Mouse (Mus musculus) kidney, postnatal 10 days (tissue): Measurements from ENCODE around the gene Gjc2.
"Not testable (repeated sequence)": the region's sequence is repeated elsewhere in the genome, so short reads cannot be mapped to it uniquely, and the experiment has no call there.

Experiments used
- DNase-seq: peaks from one replicate; pipeline ENCODE4 v3.0.0; 2021; ENCODE audit warnings: mixed read lengths

The Gjc2 gene

DNA sequence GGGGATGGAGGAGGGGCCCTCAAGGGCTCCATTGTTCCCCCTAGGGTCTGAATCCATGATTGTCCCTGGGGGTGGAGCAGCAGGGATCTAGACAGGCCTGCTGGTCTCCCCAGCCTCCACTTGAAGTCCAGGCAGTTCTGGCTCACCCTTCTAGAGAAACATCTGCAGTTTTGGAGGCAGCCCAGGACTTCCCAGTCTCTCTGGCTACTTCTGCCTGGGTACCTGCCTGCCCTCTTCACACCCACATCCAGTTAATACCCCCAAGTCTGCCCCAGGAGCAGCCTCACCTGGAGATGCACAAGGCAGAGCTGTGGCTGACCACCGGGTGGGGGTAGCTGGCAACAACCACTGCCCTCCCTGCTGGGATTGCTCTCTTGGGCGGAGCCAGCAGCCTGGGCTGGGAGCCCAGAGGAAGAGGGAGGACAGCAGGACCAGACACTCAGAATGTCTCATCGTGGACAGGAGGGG lies at the start of gene Gjc2:
Gjc2 (minus strand) TSS at position 350 of the 468 bp plus-strand sequence.
- peak; percentile 82 for DNase-seq

DNA sequence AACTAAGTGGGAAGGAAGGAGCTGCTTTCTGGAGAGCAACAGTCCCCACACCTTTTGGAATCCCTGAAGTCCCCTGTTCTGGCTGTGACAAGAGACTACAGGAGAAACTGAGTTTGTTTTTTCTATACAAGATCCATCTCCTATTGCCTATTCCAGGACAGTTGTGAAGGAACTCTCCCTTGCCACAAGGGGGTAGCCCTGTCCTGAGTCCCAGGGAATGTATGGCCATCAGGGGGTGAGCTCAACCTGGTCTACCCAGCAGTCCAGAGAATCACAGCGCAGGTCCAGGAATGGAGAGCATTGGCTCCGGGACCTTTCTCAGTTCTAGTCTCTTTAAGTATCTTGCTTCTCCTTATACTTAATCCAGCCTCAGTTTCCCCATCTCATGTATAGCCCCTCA lies 49.8 kb upstream of the Gjc2 start:
- no peak for DNase-seq

DNA sequence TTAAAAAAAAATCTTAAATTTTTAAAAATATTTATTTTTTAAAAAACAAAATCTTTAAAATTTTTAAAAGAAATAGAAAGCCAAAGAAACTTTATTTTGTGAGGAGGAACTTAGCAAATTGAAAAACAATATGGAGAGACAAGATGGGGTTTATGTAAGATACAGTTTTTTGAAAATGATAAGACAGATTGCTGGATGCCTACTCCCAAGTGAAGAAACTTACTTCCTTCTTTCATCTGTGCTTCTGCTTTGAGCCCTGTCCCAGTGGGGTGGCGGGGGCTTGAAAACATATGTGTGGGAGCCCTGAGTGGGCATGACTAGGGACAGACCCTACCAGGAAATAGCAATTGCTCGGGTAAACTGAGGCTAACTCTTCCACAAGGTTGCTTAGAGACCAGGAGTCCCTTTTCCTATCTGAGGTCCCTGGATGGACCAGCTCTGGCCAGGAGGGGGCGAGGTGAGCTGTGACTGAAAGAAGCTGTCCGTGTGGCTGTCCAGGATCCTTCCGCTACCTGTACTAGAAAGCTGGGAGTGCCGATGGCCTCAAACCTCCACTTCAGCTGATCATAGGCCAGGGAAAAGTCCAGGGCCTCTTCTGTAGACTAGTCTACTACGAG lies 47.2 kb upstream of the Gjc2 start:
- DNase-seq = peak; percentile 84

DNA sequence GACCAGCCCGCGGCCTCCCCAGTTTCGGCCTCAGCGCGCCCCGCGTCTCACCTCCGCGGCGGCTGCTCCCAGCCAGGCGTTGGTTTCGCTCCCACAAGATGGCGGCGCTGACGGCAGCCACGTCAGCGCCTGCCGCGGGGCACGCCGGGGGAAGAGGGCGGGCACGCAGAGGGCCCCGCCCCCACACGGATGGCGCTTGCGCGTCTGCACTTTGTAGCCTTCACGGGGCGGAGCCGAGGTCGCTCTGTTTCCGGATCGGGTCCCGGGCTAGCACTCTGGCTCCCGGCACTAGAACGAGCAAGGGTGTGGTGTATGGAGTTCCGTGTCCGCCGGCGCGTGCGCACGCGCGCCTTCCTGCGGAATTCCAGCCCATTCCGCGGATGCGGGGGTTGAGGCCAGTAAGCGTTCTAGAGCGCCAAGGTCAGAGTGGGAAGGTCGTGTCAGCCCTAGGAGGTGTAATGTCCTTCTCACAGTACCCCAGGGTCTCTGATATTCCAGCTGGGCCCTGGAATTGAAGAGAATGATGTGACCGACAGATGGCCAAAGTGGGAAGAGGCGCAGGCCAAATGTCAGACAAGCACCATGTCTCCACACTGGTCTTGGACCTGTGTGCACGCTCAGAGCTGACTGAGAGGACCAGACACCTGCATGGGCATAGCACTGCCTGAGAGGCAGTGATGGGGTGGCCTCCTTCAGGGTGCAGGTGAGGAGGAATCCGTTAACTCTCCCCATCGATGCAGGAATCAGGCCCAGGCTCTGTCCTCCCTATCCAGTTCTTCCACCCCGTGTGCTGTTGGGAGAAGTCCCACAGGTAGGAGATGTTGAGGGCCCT lies 45.3 kb upstream of the Gjc2 start, which contains the start of gene Arf1:
Arf1 (minus strand) TSS at position 149 of the 832 bp plus-strand sequence.
- DNase-seq = peak; percentile 98

DNA sequence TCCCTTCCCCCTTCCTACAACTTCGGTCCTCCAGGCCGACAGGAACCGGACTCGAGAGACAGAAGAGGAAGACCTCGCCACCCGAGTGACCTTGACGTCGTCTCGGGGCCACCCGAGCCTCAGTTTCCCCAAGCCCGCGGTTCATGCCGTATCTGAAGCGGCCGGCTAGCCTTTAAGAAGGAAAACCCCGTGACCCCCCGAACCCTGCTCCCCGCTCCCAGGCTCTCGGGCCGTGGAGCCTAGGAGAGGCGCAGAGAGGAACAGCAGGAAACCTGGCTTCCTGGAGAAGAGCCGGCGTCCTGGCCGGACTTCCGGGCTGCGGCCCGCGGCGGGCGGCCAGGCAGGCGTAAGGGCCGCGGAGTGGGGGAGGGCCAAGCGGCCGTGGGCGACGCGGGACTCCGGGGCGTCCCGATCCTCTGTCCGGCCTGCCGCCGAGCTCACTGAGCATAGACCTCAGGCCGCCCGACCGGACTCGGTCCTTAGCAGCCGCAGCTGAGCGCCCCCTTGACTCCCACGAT lies 44.6 kb upstream of the Gjc2 start:
- DNase-seq = no peak

DNA sequence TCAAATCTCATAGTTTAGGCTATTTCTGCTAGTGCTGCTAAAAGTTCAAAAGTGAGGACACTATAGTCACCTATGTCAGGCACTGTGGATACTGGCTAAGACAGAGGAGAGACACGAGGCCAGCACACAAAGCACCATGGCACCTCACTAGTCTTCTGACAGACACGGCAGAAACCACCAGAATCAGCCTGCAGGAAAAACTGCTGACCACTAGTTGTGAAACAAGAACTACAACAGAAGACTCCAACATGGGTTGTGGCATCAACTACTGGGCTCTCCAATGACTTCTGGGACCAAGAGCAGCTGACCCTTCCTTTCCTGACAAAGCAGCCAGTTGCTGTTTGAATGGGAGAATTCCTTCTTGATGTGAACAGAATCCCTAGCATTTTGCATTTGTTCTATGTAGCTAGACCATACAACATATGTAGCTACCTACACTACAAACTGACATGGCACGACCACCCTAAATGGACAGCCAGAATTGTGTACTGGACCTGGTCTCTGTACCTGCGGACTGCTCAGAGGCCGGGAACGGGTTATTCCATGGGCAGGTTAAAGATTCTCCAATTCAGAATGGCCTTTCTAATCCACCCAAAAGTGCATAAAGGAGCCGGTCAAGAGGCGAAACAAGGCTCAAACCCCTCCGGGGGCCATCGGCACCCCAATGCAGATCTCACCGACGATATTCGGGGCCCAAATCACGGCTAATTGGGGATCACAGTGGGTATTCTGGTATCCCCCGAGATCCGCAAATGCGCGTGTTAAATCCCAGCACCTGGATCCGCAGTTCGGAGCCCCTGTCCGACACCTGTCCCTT lies 44.0 kb upstream of the Gjc2 start:
- peak; percentile 24 for DNase-seq

DNA sequence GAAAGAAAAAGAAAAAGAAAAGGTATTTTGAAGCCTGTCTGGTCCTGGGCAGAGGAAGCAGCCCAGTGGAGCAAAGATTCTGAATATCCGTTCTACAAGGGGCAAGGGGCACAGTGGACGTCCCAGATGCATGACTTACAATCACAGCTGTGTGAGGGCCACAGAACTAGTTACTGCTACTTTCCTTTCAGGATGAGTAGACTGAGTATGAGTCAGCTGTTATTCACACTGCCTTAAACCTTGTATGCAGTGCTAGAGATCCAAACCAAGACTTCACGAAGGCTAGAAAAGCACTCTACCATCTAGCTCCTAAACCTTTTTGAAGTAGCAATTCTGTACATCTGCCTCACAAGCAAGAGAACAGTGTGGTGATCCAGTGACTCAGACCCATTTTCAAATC lies 43.2 kb upstream of the Gjc2 start:
- no peak for DNase-seq

DNA sequence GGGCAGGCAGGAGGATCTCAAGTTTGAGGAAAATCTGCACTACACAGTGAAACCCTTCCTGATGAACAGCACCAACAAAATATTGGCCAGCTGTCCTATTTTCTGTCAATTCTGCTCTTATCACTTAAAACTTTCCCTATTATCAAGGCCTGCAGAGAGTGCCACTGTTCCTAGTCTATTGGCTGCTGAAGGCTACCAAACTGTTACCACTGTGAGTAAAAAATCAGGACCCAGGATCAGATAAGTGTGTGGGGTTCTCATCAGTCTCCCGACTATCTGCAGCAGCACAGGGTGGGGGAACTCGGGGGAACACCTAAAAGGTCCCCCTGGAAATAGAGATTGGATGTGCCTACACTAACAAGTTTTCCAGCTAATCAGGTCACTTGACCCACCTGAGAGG lies 42.2 kb upstream of the Gjc2 start:
- DNase-seq = no peak

DNA sequence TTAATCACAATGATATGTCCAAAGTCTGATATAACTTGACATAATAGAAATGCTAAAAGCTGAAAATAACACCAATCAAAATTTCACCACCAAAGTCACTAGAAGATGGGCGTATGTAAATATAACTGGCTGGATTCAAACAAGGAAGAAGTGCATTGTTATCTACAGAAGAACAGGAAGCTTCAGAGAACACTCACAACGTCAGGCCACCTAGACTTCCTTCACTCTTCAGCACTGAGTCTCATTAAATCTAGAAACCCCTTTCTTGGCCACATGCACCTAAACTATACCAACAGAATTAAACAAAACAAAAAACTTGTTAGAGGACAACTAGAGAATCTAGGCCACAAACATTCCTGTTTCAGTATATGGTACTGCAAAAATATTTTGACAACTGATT lies 41.5 kb upstream of the Gjc2 start:
- DNase-seq = no peak

DNA sequence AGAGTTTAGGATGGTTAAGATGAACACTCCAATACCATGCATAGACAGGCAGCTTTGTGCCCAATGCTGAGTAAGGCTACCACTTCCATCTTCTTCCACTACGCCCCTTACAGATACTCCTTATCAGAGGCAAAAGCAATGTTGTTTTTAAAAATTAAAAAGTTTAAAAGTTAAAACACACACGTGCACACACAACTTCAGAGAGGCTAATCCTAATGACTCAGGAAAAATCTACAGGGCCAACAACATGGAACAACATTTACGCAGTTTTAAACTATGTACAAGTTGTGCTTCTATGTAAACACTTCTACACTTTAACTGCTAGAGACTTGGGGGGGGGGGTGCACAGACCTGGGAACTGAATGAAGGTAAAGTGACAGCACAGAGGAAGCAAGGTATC lies 41.0 kb upstream of the Gjc2 start:
- no peak for DNase-seq

DNA sequence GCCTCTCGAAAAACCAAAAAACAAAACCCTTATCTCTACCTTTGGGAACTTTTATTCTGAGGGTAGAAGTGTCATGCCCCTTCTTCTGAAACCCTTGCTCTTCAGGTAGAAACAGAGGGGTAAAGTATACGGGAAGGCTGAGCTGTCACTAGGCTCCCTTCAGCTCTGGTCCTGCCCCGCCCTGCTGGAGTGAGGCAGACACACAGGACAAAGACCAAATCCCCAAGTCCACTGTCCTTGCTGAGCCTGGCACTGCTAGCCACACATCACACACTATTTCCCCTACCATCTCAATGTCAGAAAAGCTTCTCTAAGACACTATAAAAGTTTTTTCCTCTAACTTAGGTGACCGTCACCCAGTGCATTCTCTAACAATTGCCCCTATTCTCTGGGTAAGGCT lies 39.3 kb upstream of the Gjc2 start:
- DNase-seq = no peak

DNA sequence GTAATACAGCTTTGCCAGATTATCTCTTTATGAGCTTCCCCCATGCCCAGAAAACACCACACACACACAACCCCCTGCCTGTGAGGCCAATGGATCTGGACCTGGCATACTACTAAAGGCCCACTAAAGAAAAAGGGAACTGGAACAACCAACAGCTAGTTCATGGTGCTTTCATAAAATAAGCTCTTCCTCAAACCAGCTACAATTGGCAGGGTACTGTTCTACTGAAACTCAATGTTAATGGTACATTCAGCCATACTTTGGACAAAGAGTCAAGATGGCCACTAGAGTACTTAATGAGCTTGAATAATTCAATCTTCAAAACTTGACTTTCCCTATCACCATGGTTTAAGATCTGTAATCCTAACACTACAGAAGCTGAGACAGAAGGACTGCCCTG lies 38.6 kb upstream of the Gjc2 start:
- no peak for DNase-seq

DNA sequence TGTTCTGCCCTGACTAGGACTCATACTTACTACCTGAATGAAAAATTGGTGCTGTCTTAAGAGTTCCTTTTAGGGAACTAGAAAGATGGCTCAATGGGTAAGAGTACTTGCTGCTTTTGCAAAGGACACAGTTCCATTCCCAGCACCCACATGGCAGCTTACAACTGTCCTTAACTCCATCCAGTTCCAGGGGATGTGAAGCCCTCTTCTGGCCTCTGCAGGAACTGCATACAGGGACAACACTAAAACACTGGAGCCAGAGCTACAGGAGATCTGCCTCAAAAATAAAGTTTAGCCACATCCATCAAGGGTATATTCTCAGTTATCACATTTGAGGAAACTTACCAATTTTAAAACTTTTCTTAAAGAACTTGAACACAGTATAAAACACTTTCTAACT lies 36.1 kb upstream of the Gjc2 start:
- peak; percentile 60 for DNase-seq

DNA sequence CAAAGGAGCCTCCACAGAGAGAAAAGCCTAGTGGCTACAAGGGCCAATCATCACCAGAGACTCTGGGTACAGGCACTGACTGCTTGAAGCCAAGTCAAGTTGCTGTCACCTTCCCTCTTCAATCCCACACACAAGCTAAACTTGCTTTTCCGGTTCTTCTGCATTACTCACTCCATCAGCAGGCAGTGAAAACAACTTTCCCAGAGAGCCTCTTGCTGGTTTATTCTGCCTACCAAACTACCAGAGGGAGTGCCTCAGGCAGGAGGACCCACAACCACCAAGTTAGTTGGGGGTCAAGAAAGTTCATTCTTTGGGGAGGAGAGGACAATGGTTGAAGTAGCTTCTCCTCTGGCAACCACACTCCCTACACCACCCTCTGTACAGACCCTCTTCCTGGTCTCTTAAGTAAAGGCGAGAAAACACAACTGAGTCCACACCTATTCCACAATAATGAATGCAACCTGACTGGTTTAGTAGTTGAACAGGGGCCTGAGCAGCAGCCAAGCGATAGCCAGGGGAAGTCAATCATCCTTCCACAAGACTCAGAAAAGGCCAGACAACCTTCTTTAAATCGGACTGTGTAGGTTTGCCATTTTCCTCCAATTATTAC lies 35.5 kb upstream of the Gjc2 start:
- peak; percentile 35 for DNase-seq

DNA sequence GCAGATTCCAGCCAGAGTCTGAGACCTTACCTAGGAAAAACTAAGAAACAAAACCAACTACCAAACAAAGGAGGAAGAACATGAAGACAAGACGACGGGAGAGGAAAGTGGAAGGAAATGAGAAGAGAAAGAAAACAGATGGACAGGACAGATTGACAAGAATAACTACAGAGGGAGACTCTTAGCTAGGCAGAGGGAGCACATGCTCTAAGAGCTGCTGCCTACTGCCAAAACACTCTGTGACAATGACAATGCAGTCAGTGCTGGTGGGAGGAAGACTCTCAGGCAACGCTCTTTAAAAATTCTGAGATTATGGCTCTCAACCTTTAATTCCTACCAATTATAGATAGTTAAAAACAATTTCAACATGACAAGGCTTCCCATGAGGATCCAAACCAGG lies 33.9 kb upstream of the Gjc2 start:
- no peak for DNase-seq

DNA sequence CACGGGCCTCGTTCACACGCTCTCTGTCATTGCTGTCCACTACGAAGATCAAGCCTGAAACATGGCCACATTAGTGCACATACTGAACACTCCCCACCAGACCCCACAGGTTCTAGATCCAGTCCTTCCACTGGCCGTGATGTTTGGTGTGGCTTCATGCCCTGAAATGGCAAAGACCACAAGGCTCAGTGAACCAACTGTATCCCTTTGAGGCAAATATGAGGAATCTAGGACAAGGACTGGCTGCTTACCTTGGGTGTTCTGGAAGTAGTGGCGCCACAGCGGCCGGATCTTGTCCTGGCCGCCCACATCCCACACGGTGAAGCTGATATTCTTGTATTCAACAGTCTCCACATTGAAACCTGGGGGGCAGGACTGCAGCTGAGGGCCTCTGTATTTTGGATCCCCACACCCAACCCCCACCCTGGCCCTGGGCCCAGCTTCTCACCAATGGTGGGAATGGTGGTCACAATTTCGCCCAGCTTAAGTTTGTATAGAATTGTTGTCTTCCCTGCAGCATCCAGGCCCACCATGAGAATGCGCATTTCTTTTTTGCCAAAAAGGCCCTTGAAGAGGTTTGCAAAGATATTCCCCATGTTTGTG lies 30.0 kb upstream of the Gjc2 start:
- DNase-seq = no peak

DNA sequence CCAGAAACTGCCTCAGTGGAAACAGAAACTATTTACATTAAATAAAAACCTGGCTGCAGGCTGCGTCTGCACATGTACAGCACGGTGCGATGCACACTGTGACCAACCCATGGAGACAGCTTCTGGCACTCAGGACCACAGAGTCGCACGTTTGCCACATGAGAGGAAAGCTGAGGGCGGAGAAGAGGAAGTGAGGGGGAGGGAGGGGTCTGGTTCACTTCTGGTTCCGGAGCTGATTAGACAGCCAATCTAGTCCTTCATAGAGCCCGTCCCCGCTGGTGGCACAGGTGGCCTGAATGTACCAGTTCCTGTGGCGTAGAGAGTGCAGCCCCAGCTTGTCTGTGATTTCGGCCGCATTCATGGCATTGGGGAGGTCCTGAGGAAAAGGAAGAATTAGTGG lies 29.3 kb upstream of the Gjc2 start:
- DNase-seq = not testable (repeated sequence)

DNA sequence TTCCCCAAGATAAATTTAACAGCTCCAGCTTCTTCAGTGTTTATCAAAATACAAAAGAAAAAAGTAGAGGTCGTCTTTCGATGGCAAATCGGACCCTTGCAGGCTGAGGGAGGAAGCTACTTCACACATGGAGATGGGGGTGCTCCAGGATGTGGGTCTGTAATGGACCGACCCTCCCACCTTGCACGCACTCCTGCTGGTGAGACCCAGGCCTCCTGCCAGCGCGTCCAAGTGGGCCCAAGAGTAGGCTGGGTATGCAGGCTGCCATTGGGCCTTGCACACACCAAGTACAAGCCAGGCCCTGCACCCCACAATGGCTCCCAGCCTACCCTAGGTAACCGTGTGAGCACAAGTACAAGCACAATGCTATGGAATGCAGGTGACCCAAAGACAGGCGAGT lies 28.5 kb upstream of the Gjc2 start:
- not testable (repeated sequence) for DNase-seq

DNA sequence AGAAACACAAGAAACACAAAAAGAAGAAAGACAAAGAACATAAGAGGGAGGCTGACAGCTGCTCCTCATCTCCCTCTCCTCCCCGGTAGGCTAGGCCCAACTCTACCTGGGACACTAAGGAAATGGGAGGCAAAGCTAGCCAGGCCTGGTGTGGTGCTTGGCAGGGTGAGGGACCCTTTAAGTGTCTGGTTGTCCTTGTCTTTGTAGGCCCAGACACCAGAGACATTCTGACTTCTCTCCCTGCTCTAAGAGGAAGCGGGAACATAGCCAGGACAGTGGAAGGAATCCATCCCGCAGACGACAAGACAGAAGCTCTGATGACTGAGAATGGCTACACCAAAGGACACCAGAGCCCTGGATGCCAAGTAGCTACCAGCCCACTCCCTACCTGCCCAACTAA lies 27.0 kb upstream of the Gjc2 start:
- no peak for DNase-seq

DNA sequence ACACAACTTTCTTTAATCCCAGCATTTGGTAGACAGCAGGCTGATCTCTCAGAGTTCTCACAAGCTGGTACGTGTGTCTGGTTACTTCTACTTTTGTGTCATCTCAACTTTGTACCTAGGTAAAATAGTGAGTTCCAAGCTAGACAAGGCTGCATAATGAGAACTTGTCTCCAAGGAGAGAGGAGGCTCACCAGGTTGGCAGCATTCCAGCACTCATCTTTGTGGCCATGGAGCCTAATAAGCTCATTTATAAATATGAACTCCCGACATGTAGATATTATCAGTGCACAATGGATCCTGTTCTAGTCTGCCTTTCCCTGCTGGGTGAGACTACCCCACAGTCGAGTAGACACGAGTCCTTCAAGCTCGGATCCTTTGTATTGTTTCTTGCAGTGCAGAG lies 26.6 kb upstream of the Gjc2 start:
- peak; percentile 48 for DNase-seq

DNA sequence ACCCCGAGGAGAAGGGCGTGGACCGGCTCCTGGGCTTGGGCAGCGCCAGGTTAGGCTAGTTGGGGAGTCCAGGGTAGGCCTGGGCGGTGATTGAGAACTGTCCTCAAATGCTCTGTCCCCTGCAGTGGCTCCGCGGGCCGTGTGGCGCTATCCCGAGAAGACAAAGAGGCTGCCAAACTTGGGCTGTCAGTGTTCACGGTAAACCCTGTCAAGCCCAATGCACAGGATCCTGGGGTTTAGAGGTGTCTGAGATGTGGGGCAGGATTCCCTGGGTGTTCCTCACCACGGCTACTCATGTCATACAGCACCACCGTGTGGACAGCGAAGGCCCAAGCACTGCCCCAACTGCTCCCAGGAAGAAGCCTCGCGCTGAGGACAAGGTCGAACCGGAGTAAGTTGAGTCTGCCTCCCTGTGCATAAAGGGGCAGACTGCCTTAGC lies 26.0 kb upstream of the Gjc2 start:
- peak; percentile 83 for DNase-seq

DNA sequence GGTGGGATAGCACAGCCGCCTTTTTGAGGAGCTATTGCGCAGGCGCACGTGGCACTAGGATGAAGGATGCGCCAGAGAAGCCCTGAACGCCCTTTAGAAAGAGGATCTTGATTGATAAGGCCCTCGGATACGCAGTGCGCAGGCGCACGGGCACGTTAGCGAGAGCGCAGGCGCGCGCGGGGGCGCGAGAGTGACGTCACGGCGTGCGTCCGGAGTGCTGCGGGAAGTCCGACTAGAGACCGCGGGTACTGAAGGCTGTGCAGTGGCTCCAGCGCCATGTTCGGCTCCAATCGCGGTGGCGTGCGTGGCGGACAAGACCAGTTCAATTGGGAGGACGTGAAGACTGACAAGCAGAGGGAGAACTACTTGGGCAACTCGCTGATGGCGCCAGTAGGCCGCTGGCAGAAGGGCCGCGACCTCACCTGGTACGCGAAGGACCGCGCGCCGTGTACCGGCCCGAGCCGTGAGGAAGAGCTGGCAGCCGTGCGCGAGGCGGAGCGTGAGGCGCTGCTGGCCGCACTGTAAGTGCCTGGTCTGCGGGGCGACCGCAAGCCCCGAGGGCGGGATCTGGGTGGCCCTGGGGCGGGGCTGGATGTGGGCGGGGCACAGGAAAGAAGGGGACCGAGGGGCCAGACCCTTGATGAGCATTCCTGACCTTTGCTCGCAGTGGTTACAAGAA lies 25.3 kb upstream of the Gjc2 start, which contains the start of gene 2310033P09Rik:
2310033P09Rik (plus strand) TSS at position 169 of the 679 bp plus-strand sequence.
- peak; percentile 95 for DNase-seq
